Mouse (Mus musculus) hematopoietic multipotent progenitor cell, adult 10-12 weeks (in vitro differentiated cells): ENCODE measurements around the gene Erap1. TPM values are rescaled to one million over a fixed set of nuclear protein-coding genes. Genes with fewer than 3 reads are reported as not detected.

Source experiments
- polyA plus RNA-seq: library from polyadenylated mRNA; stranded (reverse); fragments of >175 nt; gene quantifications from 2 replicates; pipeline ENCODE4 v1.2.3, GENCODE M21; 2012; ENCODE audit warnings: low replicate concordance

Erap1 gene
- 5.7 and 6.3 TPM in 2 replicates for polyA plus RNA-seq

DNA sequence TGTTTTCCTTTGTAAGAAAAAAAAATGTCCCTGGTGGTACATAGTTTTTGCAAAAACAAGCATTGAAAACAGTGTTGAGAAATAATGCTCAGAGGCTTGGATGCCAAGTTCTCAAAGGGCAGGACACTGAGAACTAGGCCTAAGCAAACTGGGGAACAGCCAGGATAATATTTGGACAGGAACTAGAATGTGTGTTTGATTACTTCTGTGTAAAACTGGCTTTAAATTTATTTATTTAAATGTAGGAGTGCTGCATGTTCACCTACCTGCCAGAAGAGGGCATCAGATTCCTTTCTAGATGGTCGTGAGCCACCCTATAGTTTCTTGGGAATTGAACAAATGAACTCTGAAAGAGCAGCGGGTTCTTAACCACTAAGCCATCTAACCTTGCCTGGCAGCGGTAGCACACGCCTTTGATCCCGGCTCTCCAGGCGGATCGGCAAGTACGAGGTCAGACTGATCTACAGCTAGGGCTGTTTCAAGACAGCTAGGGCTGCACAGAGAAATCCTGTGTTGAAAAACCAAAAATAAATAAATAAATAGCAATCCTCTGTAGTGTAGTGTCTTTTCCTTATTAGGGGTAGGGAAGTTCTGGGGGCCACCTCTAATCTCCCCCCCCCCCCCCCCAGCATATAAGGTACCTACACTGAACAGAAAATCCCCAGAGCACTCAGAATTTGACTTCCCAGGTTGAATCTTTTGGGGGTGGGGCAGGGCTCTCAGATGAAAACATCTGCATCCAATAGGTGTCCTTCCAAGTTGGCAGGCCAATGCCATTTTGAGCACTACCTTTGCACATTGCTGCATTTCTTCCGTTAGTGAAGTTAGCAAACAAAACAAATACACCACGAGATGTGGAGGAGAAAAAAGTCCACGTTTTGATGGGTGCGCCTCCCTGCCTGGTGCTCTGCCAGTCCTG, at the start of gene Erap1:
Gene Erap1, plus strand, starts transcription at position 776 of the 919 bp plus-strand sequence.

Other genes with a start within 250 kb of the Erap1 start
- gene Zfp72, start 248.7 kb upstream of the Erap1 start, polyA plus RNA-seq: 0.14 and 0.31 TPM in 2 replicates
- gene Ftl1-ps1, start 239.9 kb upstream of the Erap1 start, polyA plus RNA-seq: 13.2 and 44.2 TPM in 2 replicates
- gene Zfp825, start 145.6 kb upstream of the Erap1 start, polyA plus RNA-seq: 0.25 and 0.68 TPM in 2 replicates
- gene Cast, start 169.2 kb downstream of the Erap1 start, polyA plus RNA-seq: 9.5 and 15.4 TPM in 2 replicates